Mouse (Mus musculus) myocyte (in vitro differentiated cells): ENCODE results near the gene Pnpla1. TPM values are rescaled to one million over a fixed set of nuclear protein-coding genes. Genes with fewer than 3 reads are reported as not detected.

Experiments
- H3K27me3 ChIP-seq: one replicate; pipeline ENCODE4 v1.6.1; 2011; ENCODE audit not compliant: control insufficient read depth, insufficient read depth, insufficient read length
- H3K36me3 ChIP-seq: one replicate; pipeline ENCODE4 v1.6.1; 2011; ENCODE audit not compliant: control insufficient read depth, insufficient read depth
- H3K4me2 ChIP-seq: one replicate; pipeline ENCODE4 v1.6.1; 2011; ENCODE audit warnings: low read depth, control low read depth
- H3K4me3 ChIP-seq: one replicate; pipeline ENCODE4 v1.5.1; 2011; ENCODE audit warnings: mild to moderate bottlenecking, control low read depth, moderate library complexity
- H3K79me2 ChIP-seq: one replicate; pipeline ENCODE4 v1.6.1; 2011; ENCODE audit not compliant: control insufficient read depth, insufficient read depth
- H3ac ChIP-seq: one replicate; pipeline ENCODE4 v1.6.1; 2011; ENCODE audit not compliant: control insufficient read depth, insufficient read length
- CEBPB ChIP-seq: IDR thresholded peaks from 2 replicates; pipeline ENCODE4 v1.6.1; 2011; ENCODE audit warnings: mild to moderate bottlenecking, moderate library complexity; ENCODE audit not compliant: poor library complexity, insufficient read depth, severe bottlenecking
- E2F4 ChIP-seq: IDR thresholded peaks from one replicate; pipeline ENCODE4 v1.6.1; 2011; ENCODE audit warnings: mild to moderate bottlenecking, control low read depth, moderate library complexity; ENCODE audit not compliant: insufficient read depth
- MAX ChIP-seq: IDR thresholded peaks from one replicate; pipeline ENCODE4 v1.6.1; 2011; ENCODE audit warnings: low read depth, mild to moderate bottlenecking, control low read depth
- MYOD1 ChIP-seq, 3 experiments: IDR thresholded peaks; one replicate each; pipeline ENCODE4 v1.6.1; 2011; ENCODE audit warnings: control low read depth in 2 of 3, low read depth in 2 of 3, mild to moderate bottlenecking in 2 of 3, moderate library complexity in 1 of 3; ENCODE audit not compliant: insufficient read length in 2 of 3, control insufficient read depth in 1 of 3
- MYOG ChIP-seq, 3 experiments: IDR thresholded peaks; one replicate each; pipeline ENCODE4 v1.6.1; 2011; ENCODE audit warnings: control low read depth in 2 of 3, low read depth in 2 of 3, mild to moderate bottlenecking in 2 of 3; ENCODE audit not compliant: insufficient read length in 2 of 3, control insufficient read depth in 1 of 3, insufficient read depth in 1 of 3
- POLR2A ChIP-seq: IDR thresholded peaks from one replicate; pipeline ENCODE4 v1.6.1; 2011; ENCODE audit warnings: low read depth, mild to moderate bottlenecking, control low read depth, moderate library complexity; ENCODE audit not compliant: insufficient read length
- POLR2AphosphoS2 ChIP-seq: IDR thresholded peaks from one replicate; pipeline ENCODE4 v1.6.1; 2011; ENCODE audit warnings: low read depth, control low read depth; ENCODE audit not compliant: insufficient read length
- REST ChIP-seq: IDR thresholded peaks from one replicate; pipeline ENCODE4 v1.6.1; 2011; ENCODE audit warnings: mild to moderate bottlenecking, control low read depth, moderate library complexity; ENCODE audit not compliant: insufficient read depth, insufficient read length
- SRF ChIP-seq: IDR thresholded peaks from one replicate; pipeline ENCODE4 v1.6.1; 2011; ENCODE audit warnings: low read depth; ENCODE audit not compliant: control insufficient read depth, insufficient read length
- TCF12 ChIP-seq: IDR thresholded peaks from one replicate; pipeline ENCODE4 v1.6.1; 2011; ENCODE audit warnings: mild to moderate bottlenecking, control low read depth; ENCODE audit not compliant: poor library complexity, insufficient read depth, severe bottlenecking
- TCF3 ChIP-seq: IDR thresholded peaks from one replicate; pipeline ENCODE4 v1.6.1; 2011; ENCODE audit warnings: low read depth, control low read depth; ENCODE audit not compliant: insufficient read length
- USF1 ChIP-seq: IDR thresholded peaks from one replicate; pipeline ENCODE4 v1.6.1; 2011; ENCODE audit warnings: low read depth, mild to moderate bottlenecking, control low read depth, moderate library complexity
- polyA plus RNA-seq: library from polyadenylated mRNA; unstranded; fragments of >200 nt; fragmentation: generic; extraction: Trizol; gene quantifications from one replicate; pipeline ENCODE4 v1.2.1, GENCODE M21; 2012; ENCODE audit warnings: missing spikeins

Pnpla1 gene
- polyA plus RNA-seq, 1 experiment: not detected

GRCm38 (mm10) chr17:28885231-28885630 lies 27.0 kb downstream of the Pnpla1 start:
- Histone ChIP-seq H3K36me3 (no peaks in the 10 kb centered on the region), H3K79me2 (no peaks in the 10 kb centered on the region), H3K4me3 (no peak overlapping the region), H3K27me3 (peaks cover 11% of the 10 kb centered on the region), H3K4me2 (no peak overlapping the region), H3ac (no peak overlapping the region)
- TF ChIP-seq TCF12 (no peak), TCF3 (no peak), MAX (no peak), REST (no peak), SRF (no peak), POLR2A (no peak), POLR2AphosphoS2 (no peak), E2F4 (no peak), MYOD1 (IDR thresholded peaks at IDR 0.05; ENCODE audit: control insufficient read depth in 1 of 3, insufficient read length in 2 of 3, low read depth in 2 of 3) (no peak), CEBPB (no peak), MYOG (IDR thresholded peaks at IDR 0.05; ENCODE audit: control insufficient read depth in 1 of 3, insufficient read depth in 1 of 3, insufficient read length in 2 of 3, low read depth in 2 of 3) (no peak), USF1 (no peak)

GRCm38 (mm10) chr17:28886266-28886665 lies 28.1 kb downstream of the Pnpla1 start:
- TF ChIP-seq REST (no peak), MYOG (IDR thresholded peaks at IDR 0.05; ENCODE audit: control insufficient read depth in 1 of 3, insufficient read depth in 1 of 3, insufficient read length in 2 of 3, low read depth in 2 of 3) (no peak), TCF3 (no peak), MAX (no peak)
- H3K36me3 ChIP-seq: no peaks in the 10 kb centered on the region
- H3K4me3 ChIP-seq: no peak overlapping the region
- H3K79me2 ChIP-seq: no peaks in the 10 kb centered on the region
- H3K4me2 ChIP-seq: no peak overlapping the region
- H3K27me3 ChIP-seq: peaks cover 11% of the 10 kb centered on the region
- no peak overlapping the region for H3ac ChIP-seq

GRCm38 (mm10) chr17:28894050-28894767 lies 36.0 kb downstream of the Pnpla1 start:
- Histone ChIP-seq H3K36me3 (no peaks in the 10 kb centered on the region), H3K79me2 (no peaks in the 10 kb centered on the region), H3K27me3 (no peaks in the 10 kb centered on the region), H3K4me2 (no peak overlapping the region), H3K4me3 (no peak overlapping the region), H3ac (no peak overlapping the region)
- TF ChIP-seq SRF: no peak
- no peak for TF ChIP-seq POLR2AphosphoS2

DNA sequence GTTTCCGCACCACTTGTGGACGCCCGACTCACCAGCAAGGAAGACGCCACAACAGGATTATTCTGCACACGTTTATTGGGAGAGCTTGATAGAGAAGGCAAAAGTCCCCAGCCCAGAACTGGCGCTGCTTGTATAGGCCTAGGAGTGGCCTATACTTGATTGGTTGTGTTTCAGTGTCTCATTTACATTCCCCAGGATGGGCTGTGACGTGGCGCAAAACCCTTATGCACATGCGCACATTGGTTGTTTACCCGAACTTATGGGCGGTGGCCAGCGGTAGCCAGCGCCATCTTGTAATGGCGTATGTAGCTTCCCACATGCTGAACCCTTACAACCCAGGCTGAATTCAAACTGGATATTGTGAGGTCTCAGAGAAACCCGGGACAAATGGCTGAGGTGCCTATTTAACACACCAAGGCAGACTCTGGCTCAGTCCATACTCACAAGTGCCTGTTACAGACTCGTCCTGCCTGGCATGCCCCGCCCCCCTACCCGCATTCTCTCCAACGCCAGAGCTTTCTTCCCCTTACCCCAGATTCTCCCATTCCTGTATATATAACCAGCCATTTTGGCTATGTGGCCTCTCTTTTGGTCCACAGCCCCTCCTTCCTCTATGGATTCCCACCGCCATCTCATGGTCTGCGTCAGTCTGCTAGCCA lies 37.1 kb downstream of the Pnpla1 start:
- TF ChIP-seq MYOD1 (IDR thresholded peaks at IDR 0.05; ENCODE audit: control insufficient read depth in 1 of 3, insufficient read length in 2 of 3, low read depth in 2 of 3) (no peak), POLR2AphosphoS2 (no peak), MAX (no peak), MYOG (IDR thresholded peaks at IDR 0.05; ENCODE audit: control insufficient read depth in 1 of 3, insufficient read depth in 1 of 3, insufficient read length in 2 of 3, low read depth in 2 of 3) (no peak)
- H3K4me2 ChIP-seq: no peak overlapping the region

DNA sequence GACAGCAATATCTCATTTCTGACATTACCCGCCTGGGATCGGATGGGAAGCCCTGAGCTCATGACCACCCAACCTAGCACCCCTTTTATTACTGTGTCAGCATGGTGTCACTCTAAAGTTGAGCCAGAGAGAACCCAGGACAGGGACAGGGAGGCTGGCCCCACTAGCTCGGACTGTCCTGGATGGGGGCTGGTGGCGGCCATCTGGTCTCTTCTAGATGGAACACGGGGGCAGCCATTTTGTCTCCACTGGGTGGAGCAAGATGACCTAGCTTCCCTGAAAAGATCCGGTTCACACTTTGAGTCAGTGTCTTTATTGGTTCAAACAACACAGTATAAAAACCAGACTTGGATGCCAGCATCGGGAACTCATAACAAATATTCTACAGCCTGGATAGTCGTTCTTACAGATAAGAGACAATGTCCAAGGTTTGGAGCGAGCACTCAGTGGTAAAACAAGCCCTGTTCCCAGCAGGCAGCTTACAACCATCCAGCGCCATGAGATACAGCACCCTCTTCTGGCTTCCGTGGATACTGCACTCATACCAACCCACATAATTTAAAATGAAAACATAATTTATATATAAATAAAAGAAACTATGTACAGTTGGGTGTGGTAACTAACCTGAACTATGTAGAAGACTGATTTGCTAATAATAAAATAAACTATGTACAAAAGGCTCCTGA lies 38.0 kb downstream of the Pnpla1 start:
- Histone ChIP-seq H3K79me2 (no peaks in the 10 kb centered on the region), H3K4me3 (no peak overlapping the region), H3ac (no peak overlapping the region), H3K4me2 (no peak overlapping the region), H3K36me3 (no peaks in the 10 kb centered on the region), H3K27me3 (no peaks in the 10 kb centered on the region)
- TF ChIP-seq MAX (no peak), E2F4 (no peak), MYOD1 (IDR thresholded peaks at IDR 0.05; ENCODE audit: control insufficient read depth in 1 of 3, insufficient read length in 2 of 3, low read depth in 2 of 3) (no peak), SRF (no peak), TCF3 (no peak), TCF12 (no peak), POLR2AphosphoS2 (no peak), POLR2A (no peak), REST (no peak), CEBPB (no peak), MYOG (IDR thresholded peaks at IDR 0.05; ENCODE audit: control insufficient read depth in 1 of 3, insufficient read depth in 1 of 3, insufficient read length in 2 of 3, low read depth in 2 of 3) (no peak), USF1 (no peak)

More for the DNA sequence above, 37.1 kb downstream of the Pnpla1 start:
- no peaks in the 10 kb centered on the region for H3K79me2 ChIP-seq
- H3K36me3 ChIP-seq: no peaks in the 10 kb centered on the region
- no peaks in the 10 kb centered on the region for H3K27me3 ChIP-seq
- H3K4me3 ChIP-seq: no peak overlapping the region
- H3ac ChIP-seq: no peak overlapping the region
